Mouse (Mus musculus) stomach, postnatal 0 days (tissue): ENCODE measurements around the gene Igf2bp2.

Experiments used
- CTCF ChIP-seq: IDR thresholded peaks from 2 replicates; pipeline ENCODE4 v1.5.1; 2016; ENCODE audit warnings: antibody characterized with exemption, low read depth, mild to moderate bottlenecking, moderate library complexity
- EP300 ChIP-seq: optimal IDR thresholded peaks from 2 replicates; pipeline ENCODE3; 2016; ENCODE audit warnings: antibody characterized with exemption

DNA sequence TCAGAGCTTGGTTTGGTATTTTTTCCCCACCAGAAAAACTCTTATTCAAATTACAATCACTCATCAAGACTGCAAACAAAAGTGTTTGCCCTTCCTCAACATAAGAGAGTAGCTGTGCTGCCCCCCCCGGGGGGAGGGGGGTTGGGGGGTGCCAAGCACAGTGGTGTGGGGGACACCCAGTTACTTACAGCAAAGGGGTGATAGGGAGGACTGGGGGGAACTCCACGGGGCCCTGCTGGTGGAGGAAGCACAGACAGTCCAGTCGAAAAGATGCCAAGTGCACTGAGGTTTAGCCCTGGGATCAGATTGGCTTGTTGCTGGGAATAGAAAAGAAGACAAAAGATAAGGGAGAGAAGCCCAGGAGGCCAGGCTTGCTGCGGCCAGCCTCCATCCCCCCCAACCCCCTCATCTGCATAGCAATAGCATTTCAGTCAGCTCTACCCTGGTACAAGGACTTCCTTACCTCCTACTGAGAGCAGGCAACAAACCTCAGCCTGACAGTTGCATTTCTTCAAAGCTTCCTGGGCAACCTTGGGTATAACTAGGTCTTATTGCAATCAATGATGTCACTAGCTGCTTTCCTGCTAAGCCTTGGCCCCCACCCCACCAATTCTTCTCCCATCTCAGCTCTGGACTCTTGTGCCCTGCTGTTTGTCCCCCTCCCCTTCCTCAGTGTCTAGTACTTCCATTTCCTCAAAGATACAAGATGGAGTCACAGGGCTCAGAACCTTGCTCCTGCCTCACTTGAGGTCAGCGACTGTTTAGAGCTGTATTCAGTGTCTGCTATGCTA, 87.1 kb downstream of the Igf2bp2 start:
- TF ChIP-seq CTCF: no peak
- TF ChIP-seq EP300: no peak
